Mouse (Mus musculus) adrenal gland, postnatal 10 days (tissue): Measurements from ENCODE around the gene Tlx3. TPM values are rescaled to one million over a fixed set of nuclear protein-coding genes. Genes with fewer than 3 reads are reported as not detected.
A peak's percentile ranks its signal among the peaks of the same experiment; 100 is the strongest.

Experiments
- DNase-seq: peaks from one replicate; pipeline ENCODE4 v3.0.0; 2021; ENCODE audit warnings: mixed read lengths
- total RNA-seq, 2 experiments: library from RNA; stranded (reverse); gene quantifications; 2 replicates each; pipeline ENCODE4 v1.2.3; 2021

The Tlx3 gene
- total RNA-seq, 2 experiments from 2014 or later: 0.24 TPM; not detected in 1

- DNase-seq: no peak
Measured at GRCm38 (mm10) chr11:33197133-33197514, 6.3 kb downstream of the Tlx3 start.

- no peak for DNase-seq
Measured at GRCm38 (mm10) chr11:33196447-33197132, 6.8 kb downstream of the Tlx3 start.

- no peak for DNase-seq
Measured at GRCm38 (mm10) chr11:33195531-33196446, 7.6 kb downstream of the Tlx3 start.

GRCm38 (mm10) chr11:33195061-33195460 lies 8.3 kb downstream of the Tlx3 start:
- no peak for DNase-seq

- DNase-seq: no peak
Measured at GRCm38 (mm10) chr11:33193695-33194094, 9.7 kb downstream of the Tlx3 start.

GRCm38 (mm10) chr11:33181804-33182203 lies 21.6 kb downstream of the Tlx3 start:
- no peak for DNase-seq

- no peak for DNase-seq
Measured at GRCm38 (mm10) chr11:33180701-33181116, 22.7 kb downstream of the Tlx3 start.

GRCm38 (mm10) chr11:33179802-33180201 lies 23.6 kb downstream of the Tlx3 start:
- no peak for DNase-seq

- DNase-seq: peak; percentile 71
Measured at GRCm38 (mm10) chr11:33176525-33177245, 26.7 kb downstream of the Tlx3 start.

GRCm38 (mm10) chr11:33175768-33176167 lies 27.6 kb downstream of the Tlx3 start:
- DNase-seq: no peak

GRCm38 (mm10) chr11:33170489-33170888 lies 32.9 kb downstream of the Tlx3 start:
- DNase-seq: peak; percentile 74

- DNase-seq: peak; percentile 99
Measured at GRCm38 (mm10) chr11:33162998-33163506, 40.3 kb downstream of the Tlx3 start, which contains the start of gene Npm1. TSS of gene Npm1 (minus strand) at chr11:33163206.

- DNase-seq: peak; percentile 76
Measured at GRCm38 (mm10) chr11:33162211-33162997, 41.0 kb downstream of the Tlx3 start.

- DNase-seq: no peak
Measured at GRCm38 (mm10) chr11:33159741-33160140, 43.6 kb downstream of the Tlx3 start.

GRCm38 (mm10) chr11:33157453-33158196 lies 45.8 kb downstream of the Tlx3 start:
- no peak for DNase-seq

GRCm38 (mm10) chr11:33156436-33157015 lies 46.9 kb downstream of the Tlx3 start:
- DNase-seq: no peak

- DNase-seq: no peak
Measured at GRCm38 (mm10) chr11:33154459-33154858, 48.9 kb downstream of the Tlx3 start.

- no peak for DNase-seq
Measured at GRCm38 (mm10) chr11:33152997-33153396, 50.4 kb downstream of the Tlx3 start.

GRCm38 (mm10) chr11:33151780-33152145 lies 51.6 kb downstream of the Tlx3 start:
- no peak for DNase-seq

GRCm38 (mm10) chr11:33151128-33151779 lies 52.1 kb downstream of the Tlx3 start:
- DNase-seq: no peak
